Mouse (Mus musculus): Measurements from ENCODE around the gene Esrrb.

- TF ChIP-seq CTCF (conservative IDR thresholded peaks at IDR 0.05; ENCODE audit: low read length) (no peak), NANOG (IDR thresholded peaks at IDR 0.05; ENCODE audit: borderline replicate concordance, low read length) (no peak)
These were observed 94.1 kb downstream of the Esrrb start for GRCm38 (mm10) chr12:86455009-86455408.

Measured in E14TG2a.4 (cell line).